Mouse (Mus musculus): Measurements from ENCODE around the gene Rora. TPM values are rescaled to one million over a fixed set of nuclear protein-coding genes. Genes with fewer than 3 reads are reported as not detected.

The Rora gene
- polyA plus RNA-seq, 1 experiment = 0.86 TPM

DNA sequence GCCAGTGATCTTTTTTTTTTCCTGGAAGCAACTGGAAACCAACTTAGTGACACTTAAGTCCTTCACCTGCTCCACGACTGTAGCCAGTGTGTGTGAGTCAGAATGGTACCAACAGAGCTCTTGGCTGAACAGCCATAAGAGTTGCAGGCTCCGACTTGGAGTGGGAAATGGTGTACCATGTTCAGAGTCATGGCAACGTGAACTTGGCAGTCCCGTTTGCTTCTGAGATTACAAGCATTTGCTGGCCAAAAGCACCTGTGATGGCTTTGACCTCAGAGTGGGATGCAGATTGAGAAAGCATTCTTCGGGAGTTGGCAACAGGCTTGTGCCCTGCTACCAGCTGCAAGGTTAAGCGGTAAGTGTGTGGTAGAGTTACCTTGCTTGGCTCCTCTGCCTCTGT lies 574.2 kb downstream of the Rora start:
- TF ChIP-seq MAX (IDR thresholded peaks at IDR 0.05; ENCODE audit: low read depth) (no peak), E2F4 (IDR thresholded peaks at IDR 0.05; ENCODE audit: insufficient read depth) (no peak), POLR2AphosphoS2 (IDR thresholded peaks at IDR 0.05; ENCODE audit: insufficient read length, low read depth) (no peak), TCF12 (IDR thresholded peaks at IDR 0.05; ENCODE audit: insufficient read depth, poor library complexity, severe bottlenecking) (no peak), CEBPB (IDR thresholded peaks at IDR 0.05; ENCODE audit: insufficient read depth, poor library complexity, severe bottlenecking) (no peak), POLR2A (IDR thresholded peaks at IDR 0.05; ENCODE audit: insufficient read length, low read depth) (no peak), SRF (IDR thresholded peaks at IDR 0.05; ENCODE audit: control insufficient read depth, insufficient read length, low read depth) (no peak), REST (IDR thresholded peaks at IDR 0.05; ENCODE audit: insufficient read depth, insufficient read length) (no peak), TCF3 (IDR thresholded peaks at IDR 0.05; ENCODE audit: insufficient read length, low read depth) (no peak), USF1 (IDR thresholded peaks at IDR 0.05; ENCODE audit: low read depth) (no peak)
- H3ac ChIP-seq (ENCODE audit: control insufficient read depth, insufficient read length) = no peak overlapping the region
- no peaks in the 10 kb centered on the region for H3K36me3 ChIP-seq (ENCODE audit: control insufficient read depth, insufficient read depth)
- H3K4me2 ChIP-seq (ENCODE audit: low read depth) = no peak overlapping the region
- H3K27me3 ChIP-seq (ENCODE audit: control insufficient read depth, insufficient read depth, insufficient read length) = peaks cover 24% of the 10 kb centered on the region
- no peak overlapping the region for H3K4me3 ChIP-seq
- no peaks in the 10 kb centered on the region for H3K79me2 ChIP-seq (ENCODE audit: control insufficient read depth, insufficient read depth)

GRCm38 (mm10) chr9:69229935-69230334 lies 576.3 kb downstream of the Rora start:
- TF ChIP-seq REST (IDR thresholded peaks at IDR 0.05; ENCODE audit: insufficient read depth, insufficient read length) (no peak), MYOD1 (IDR thresholded peaks at IDR 0.05; ENCODE audit: control insufficient read depth in 1 of 3, insufficient read length in 2 of 3, low read depth in 2 of 3) (no peak), SRF (IDR thresholded peaks at IDR 0.05; ENCODE audit: control insufficient read depth, insufficient read length, low read depth) (no peak), POLR2AphosphoS2 (IDR thresholded peaks at IDR 0.05; ENCODE audit: insufficient read length, low read depth) (no peak), TCF12 (IDR thresholded peaks at IDR 0.05; ENCODE audit: insufficient read depth, poor library complexity, severe bottlenecking) (no peak), MAX (IDR thresholded peaks at IDR 0.05; ENCODE audit: low read depth) (no peak), E2F4 (IDR thresholded peaks at IDR 0.05; ENCODE audit: insufficient read depth) (no peak), TCF3 (IDR thresholded peaks at IDR 0.05; ENCODE audit: insufficient read length, low read depth) (no peak), USF1 (IDR thresholded peaks at IDR 0.05; ENCODE audit: low read depth) (no peak), POLR2A (IDR thresholded peaks at IDR 0.05; ENCODE audit: insufficient read length, low read depth) (no peak), MYOG (IDR thresholded peaks at IDR 0.05; ENCODE audit: control insufficient read depth in 1 of 3, insufficient read depth in 1 of 3, insufficient read length in 2 of 3, low read depth in 2 of 3) (no peak), CEBPB (IDR thresholded peaks at IDR 0.05; ENCODE audit: insufficient read depth, poor library complexity, severe bottlenecking) (no peak)
- H3K36me3 ChIP-seq (ENCODE audit: control insufficient read depth, insufficient read depth) = no peaks in the 10 kb centered on the region
- peaks cover 33% of the 10 kb centered on the region for H3K27me3 ChIP-seq (ENCODE audit: control insufficient read depth, insufficient read depth, insufficient read length)
- no peak overlapping the region for H3K4me3 ChIP-seq
- H3K4me2 ChIP-seq (ENCODE audit: low read depth) = no peak overlapping the region
- no peaks in the 10 kb centered on the region for H3K79me2 ChIP-seq (ENCODE audit: control insufficient read depth, insufficient read depth)
- H3ac ChIP-seq (ENCODE audit: control insufficient read depth, insufficient read length) = no peak overlapping the region

GRCm38 (mm10) chr9:69234526-69234925 lies 580.9 kb downstream of the Rora start:
- Histone ChIP-seq H3ac (ENCODE audit: control insufficient read depth, insufficient read length) (no peak overlapping the region), H3K79me2 (ENCODE audit: control insufficient read depth, insufficient read depth) (no peaks in the 10 kb centered on the region), H3K27me3 (ENCODE audit: control insufficient read depth, insufficient read depth, insufficient read length) (peaks cover 23% of the 10 kb centered on the region), H3K36me3 (ENCODE audit: control insufficient read depth, insufficient read depth) (no peaks in the 10 kb centered on the region), H3K4me2 (ENCODE audit: low read depth) (no peak overlapping the region), H3K4me3 (no peak overlapping the region)
- no peak for TF ChIP-seq POLR2AphosphoS2 (IDR thresholded peaks at IDR 0.05; ENCODE audit: insufficient read length, low read depth)
- TF ChIP-seq REST (IDR thresholded peaks at IDR 0.05; ENCODE audit: insufficient read depth, insufficient read length) = no peak
- no peak for TF ChIP-seq SRF (IDR thresholded peaks at IDR 0.05; ENCODE audit: control insufficient read depth, insufficient read length, low read depth)
- no peak for TF ChIP-seq TCF12 (IDR thresholded peaks at IDR 0.05; ENCODE audit: insufficient read depth, poor library complexity, severe bottlenecking)
- TF ChIP-seq USF1 (IDR thresholded peaks at IDR 0.05; ENCODE audit: low read depth) = no peak
- no peak for TF ChIP-seq MYOG (IDR thresholded peaks at IDR 0.05; ENCODE audit: control insufficient read depth in 1 of 3, insufficient read depth in 1 of 3, insufficient read length in 2 of 3, low read depth in 2 of 3)
- TF ChIP-seq MAX (IDR thresholded peaks at IDR 0.05; ENCODE audit: low read depth) = no peak
- no peak for TF ChIP-seq E2F4 (IDR thresholded peaks at IDR 0.05; ENCODE audit: insufficient read depth)
- no peak for TF ChIP-seq MYOD1 (IDR thresholded peaks at IDR 0.05; ENCODE audit: control insufficient read depth in 1 of 3, insufficient read length in 2 of 3, low read depth in 2 of 3)
- TF ChIP-seq POLR2A (IDR thresholded peaks at IDR 0.05; ENCODE audit: insufficient read length, low read depth) = no peak
- no peak for TF ChIP-seq TCF3 (IDR thresholded peaks at IDR 0.05; ENCODE audit: insufficient read length, low read depth)
- TF ChIP-seq CEBPB (IDR thresholded peaks at IDR 0.05; ENCODE audit: insufficient read depth, poor library complexity, severe bottlenecking) = no peak

DNA sequence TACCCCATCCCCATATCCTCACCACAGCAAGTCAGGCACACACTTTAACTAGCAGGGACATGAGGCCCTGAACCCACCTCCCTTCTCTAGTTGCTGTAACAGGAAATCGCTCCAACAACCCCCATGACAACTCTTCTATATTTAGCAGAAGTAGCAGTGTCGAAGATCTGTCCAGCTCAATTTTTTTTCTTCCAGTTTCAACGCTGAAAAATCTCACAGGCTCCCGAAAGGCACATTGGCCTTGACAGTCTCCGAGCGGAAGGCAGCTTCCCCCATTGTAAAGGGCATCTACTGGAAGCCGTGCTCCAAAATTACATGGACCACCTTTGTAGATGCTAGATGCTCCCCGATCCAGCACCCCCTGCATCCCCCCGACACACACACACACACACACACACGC lies 583.7 kb downstream of the Rora start:
- no peak for TF ChIP-seq SRF (IDR thresholded peaks at IDR 0.05; ENCODE audit: control insufficient read depth, insufficient read length, low read depth)
- TF ChIP-seq MYOD1 (IDR thresholded peaks at IDR 0.05; ENCODE audit: control insufficient read depth in 1 of 3, insufficient read length in 2 of 3, low read depth in 2 of 3) = no peak
- TF ChIP-seq TCF3 (IDR thresholded peaks at IDR 0.05; ENCODE audit: insufficient read length, low read depth) = no peak
- TF ChIP-seq TCF12 (IDR thresholded peaks at IDR 0.05; ENCODE audit: insufficient read depth, poor library complexity, severe bottlenecking) = no peak
- TF ChIP-seq REST (IDR thresholded peaks at IDR 0.05; ENCODE audit: insufficient read depth, insufficient read length) = no peak
- TF ChIP-seq POLR2A (IDR thresholded peaks at IDR 0.05; ENCODE audit: insufficient read length, low read depth) = no peak
- TF ChIP-seq MYOG (IDR thresholded peaks at IDR 0.05; ENCODE audit: control insufficient read depth in 1 of 3, insufficient read depth in 1 of 3, insufficient read length in 2 of 3, low read depth in 2 of 3) = no peak
- no peak for TF ChIP-seq MAX (IDR thresholded peaks at IDR 0.05; ENCODE audit: low read depth)
- TF ChIP-seq USF1 (IDR thresholded peaks at IDR 0.05; ENCODE audit: low read depth) = no peak
- no peak for TF ChIP-seq E2F4 (IDR thresholded peaks at IDR 0.05; ENCODE audit: insufficient read depth)
- no peak for TF ChIP-seq CEBPB (IDR thresholded peaks at IDR 0.05; ENCODE audit: insufficient read depth, poor library complexity, severe bottlenecking)
- TF ChIP-seq POLR2AphosphoS2 (IDR thresholded peaks at IDR 0.05; ENCODE audit: insufficient read length, low read depth) = no peak
- Histone ChIP-seq H3K4me3 (no peak overlapping the region), H3K79me2 (ENCODE audit: control insufficient read depth, insufficient read depth) (no peaks in the 10 kb centered on the region), H3K4me2 (ENCODE audit: low read depth) (no peak overlapping the region), H3K36me3 (ENCODE audit: control insufficient read depth, insufficient read depth) (no peaks in the 10 kb centered on the region), H3K27me3 (ENCODE audit: control insufficient read depth, insufficient read depth, insufficient read length) (peaks cover 23% of the 10 kb centered on the region), H3ac (ENCODE audit: control insufficient read depth, insufficient read length) (no peak overlapping the region)
